Mouse (Mus musculus): ENCODE data around the gene Arhgap21. TPM values are rescaled to one million over a fixed set of nuclear protein-coding genes. Genes with fewer than 3 reads are reported as not detected.
A peak's percentile ranks its signal among the peaks of the same experiment; 100 is the strongest.
"Not testable (repeated sequence)": the region's sequence is repeated elsewhere in the genome, so short reads cannot be mapped to it uniquely, and the experiment has no call there.

The Arhgap21 gene
- polyA plus RNA-seq, 1 experiment from 2014 or later = 28.3 TPM

DNA sequence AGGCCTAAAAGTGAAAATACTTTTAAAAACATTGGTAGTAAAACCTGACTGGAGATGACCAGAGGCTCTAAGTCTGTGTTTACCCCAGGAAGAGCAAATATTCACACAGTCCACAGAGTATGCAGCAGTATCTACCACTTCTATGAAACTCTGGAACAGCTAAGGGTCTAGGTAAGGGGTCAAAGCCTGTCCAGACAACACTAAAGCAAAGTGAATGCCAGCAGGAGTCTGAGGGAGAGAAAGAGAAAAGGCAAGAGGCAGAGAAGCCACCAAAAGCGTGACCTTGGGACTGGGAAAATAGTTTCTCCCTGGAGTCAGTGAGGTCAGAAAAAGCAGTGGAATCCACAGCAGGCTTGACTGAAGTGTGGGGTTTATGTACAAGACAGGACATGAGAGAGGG is 21.6 kb downstream of the Arhgap21 start:
- H3K27ac ChIP-seq (replicated peaks) = no peak overlapping the region
- no peaks in the 10 kb centered on the region for H3K9me3 ChIP-seq (replicated peaks)
- H3K27me3 ChIP-seq (ENCODE audit: low read depth, poor library complexity, severe bottlenecking) = no peaks in the 10 kb centered on the region
- 65% methylated on average over 1 of the region's 1 CpGs for WGBS
- H3K4me1 ChIP-seq = peaks cover 45% of the 10 kb centered on the region
- H3K36me3 ChIP-seq = peaks cover 13% of the 10 kb centered on the region
- DNase-seq (ENCODE audit: low spot score) = peak; percentile 8
- H3K4me3 ChIP-seq = no peak overlapping the region

DNA sequence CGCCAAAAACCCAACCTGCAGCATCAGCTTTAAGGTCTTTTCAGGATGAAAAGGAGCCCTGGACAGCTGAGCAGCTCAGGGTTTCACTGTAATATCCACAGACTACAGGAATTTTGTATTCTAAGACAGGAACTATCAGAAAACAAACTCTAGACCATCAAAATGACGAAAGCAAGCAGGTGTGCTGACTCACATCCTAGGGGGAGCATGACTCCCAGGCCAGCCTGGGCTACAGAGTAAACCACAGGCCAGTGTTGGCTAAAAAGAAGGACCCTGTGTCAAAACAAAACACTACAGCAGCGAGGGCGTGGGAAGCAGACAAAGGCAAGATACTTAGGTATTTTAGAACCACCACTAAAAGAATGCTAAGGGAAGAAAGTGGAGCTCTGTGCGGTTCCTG is 23.1 kb downstream of the Arhgap21 start:
- peaks cover 43% of the 10 kb centered on the region for H3K4me1 ChIP-seq

DNA sequence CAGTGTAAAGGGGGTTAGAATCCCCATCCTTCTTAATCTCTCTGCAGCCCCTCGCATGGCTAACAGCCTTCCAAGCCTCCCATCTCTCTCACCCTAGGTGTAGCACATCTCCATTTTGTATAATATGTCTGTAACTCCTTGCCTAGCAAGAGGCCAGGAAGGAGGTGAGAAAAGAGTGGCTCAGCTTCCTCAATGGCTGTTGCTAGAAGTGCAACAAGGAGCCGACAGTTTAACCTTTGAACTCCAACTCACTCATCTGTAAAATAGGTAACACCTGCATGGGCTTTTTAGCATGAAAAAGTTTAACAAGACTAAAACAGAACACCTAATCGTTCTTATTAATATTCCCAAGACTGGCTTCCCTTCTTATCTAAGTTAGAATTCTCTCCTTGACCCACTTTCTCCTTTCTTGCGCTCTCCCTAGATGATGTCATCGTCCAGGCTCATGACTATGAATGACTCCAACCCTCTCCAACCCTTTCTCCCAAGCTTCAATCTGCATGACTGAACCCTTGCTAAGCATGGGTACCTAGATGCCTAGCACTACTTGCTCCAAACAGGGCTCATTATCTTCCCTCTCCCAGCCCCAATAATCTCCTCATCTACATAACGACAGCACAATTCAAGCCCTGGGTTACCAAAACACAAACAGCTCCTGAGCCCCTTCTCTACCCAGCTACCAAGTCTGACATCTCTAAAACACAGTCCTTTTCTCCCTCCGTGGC is 24.8 kb downstream of the Arhgap21 start:
- no peaks in the 10 kb centered on the region for H3K9me3 ChIP-seq (replicated peaks)
- H3K27ac ChIP-seq (replicated peaks) = peak overlapping the region; percentile 52
- peak; percentile 13 for DNase-seq (ENCODE audit: low spot score)
- H3K27me3 ChIP-seq (ENCODE audit: low read depth, poor library complexity, severe bottlenecking) = no peaks in the 10 kb centered on the region
- 19% methylated on average over 7 of the region's 7 CpGs for WGBS
- no peak overlapping the region for H3K4me3 ChIP-seq
- peaks cover 13% of the 10 kb centered on the region for H3K36me3 ChIP-seq
- peaks cover 43% of the 10 kb centered on the region for H3K4me1 ChIP-seq

More for the DNA sequence above, 23.1 kb downstream of the Arhgap21 start:
- Histone ChIP-seq H3K36me3 (peaks cover 13% of the 10 kb centered on the region), H3K4me3 (no peak overlapping the region), H3K9me3 (replicated peaks) (no peaks in the 10 kb centered on the region), H3K27me3 (ENCODE audit: low read depth, poor library complexity, severe bottlenecking) (no peaks in the 10 kb centered on the region), H3K27ac (replicated peaks) (no peak overlapping the region)
- 92% methylated on average over 5 of the region's 5 CpGs for WGBS
- DNase-seq (ENCODE audit: low spot score) = peak; percentile 6

DNA sequence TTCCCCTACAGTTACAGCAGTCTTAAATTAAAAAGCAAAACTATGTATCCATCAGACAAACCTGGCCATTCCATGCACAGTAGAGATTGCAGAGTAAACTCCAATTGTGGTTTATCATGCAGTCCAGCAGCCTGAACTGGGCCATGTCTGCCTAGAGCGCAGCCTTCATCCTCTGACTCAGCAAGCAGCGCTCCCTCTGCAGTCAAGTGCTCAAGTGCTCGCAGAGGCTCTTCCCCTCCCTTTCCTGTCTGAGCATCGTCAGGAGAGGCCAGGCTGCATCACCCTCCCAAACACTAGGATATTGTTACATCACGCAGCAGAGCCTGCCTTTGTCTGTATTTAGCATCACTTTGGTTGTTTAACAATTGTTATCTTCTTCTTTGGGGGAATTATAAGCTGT is 25.5 kb downstream of the Arhgap21 start:
- Histone ChIP-seq H3K4me3 (no peak overlapping the region), H3K9me3 (replicated peaks) (no peaks in the 10 kb centered on the region), H3K27ac (replicated peaks) (no peak overlapping the region), H3K4me1 (peaks cover 48% of the 10 kb centered on the region), H3K27me3 (ENCODE audit: low read depth, poor library complexity, severe bottlenecking) (no peaks in the 10 kb centered on the region), H3K36me3 (peaks cover 13% of the 10 kb centered on the region)
- DNase-seq (ENCODE audit: low spot score) = peak; percentile 21
- 8% methylated on average over 5 of the region's 5 CpGs for WGBS

DNA sequence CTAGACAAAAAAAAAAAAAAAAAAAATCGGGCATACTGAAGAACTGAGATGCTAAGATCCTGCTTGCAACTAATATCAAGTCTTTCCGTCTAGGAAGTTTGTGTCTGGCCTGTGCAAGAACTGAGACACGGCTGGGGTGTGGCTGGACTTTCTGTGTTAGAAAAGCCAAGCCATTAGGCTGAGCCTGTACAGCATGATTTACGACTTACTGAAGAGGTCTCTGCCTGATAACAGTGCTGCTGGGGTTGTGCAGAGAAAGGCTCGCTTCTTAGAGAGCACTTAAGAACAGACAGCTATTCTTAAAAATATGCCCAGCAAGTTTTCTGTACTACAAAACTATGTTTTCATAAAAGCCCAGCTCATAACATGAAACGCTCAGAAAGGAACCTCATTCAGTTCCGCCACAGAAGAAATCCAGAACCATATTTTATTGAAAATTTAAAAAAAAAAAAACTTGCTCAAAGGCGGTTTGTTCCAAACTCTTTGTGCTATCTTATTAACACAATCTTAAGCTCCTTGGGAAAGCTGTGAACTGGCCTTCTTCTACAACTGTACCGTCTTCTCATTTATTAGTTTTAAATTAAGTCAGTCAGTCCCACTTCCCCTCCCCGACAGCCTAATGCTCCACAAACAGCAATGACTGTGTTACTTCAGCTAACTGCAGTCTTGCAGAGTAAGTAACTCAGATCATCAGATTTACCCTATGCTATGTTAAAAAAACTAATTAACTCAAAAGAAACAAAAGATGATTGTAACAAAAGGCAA is 26.1 kb downstream of the Arhgap21 start:
- 72% methylated on average over 10 of the region's 10 CpGs for WGBS
- DNase-seq (ENCODE audit: low spot score) = peak; percentile 4
- H3K27ac ChIP-seq (replicated peaks) = no peak overlapping the region

DNA sequence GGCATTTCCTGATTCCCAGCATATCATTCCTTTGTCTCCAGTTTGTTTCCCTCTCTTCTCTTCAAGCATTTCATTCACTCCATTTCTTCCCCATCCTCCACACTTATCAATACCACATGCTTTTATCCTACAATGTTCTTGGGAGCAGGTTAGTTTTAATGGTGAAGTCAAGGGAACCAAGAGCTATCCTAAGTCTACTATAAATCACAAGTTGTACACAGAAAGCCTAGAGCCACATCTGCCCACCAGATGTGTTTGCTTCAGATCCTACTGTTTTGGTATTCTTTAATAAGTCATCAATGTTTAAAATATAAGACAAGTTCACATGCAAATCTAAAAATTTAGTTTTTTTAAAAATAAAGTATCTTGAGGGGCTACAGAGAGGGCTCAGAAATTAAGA is 27.6 kb downstream of the Arhgap21 start:
- Histone ChIP-seq H3K27ac (replicated peaks) (no peak overlapping the region), H3K9me3 (replicated peaks) (no peaks in the 10 kb centered on the region), H3K36me3 (peaks cover 10% of the 10 kb centered on the region), H3K27me3 (ENCODE audit: low read depth, poor library complexity, severe bottlenecking) (no peaks in the 10 kb centered on the region), H3K4me1 (peaks cover 52% of the 10 kb centered on the region), H3K4me3 (no peak overlapping the region)
- no peak for DNase-seq (ENCODE audit: low spot score)

More for the DNA sequence above, 26.1 kb downstream of the Arhgap21 start:
- H3K4me1 ChIP-seq = peaks cover 52% of the 10 kb centered on the region
- peaks cover 13% of the 10 kb centered on the region for H3K36me3 ChIP-seq
- H3K9me3 ChIP-seq (replicated peaks) = no peaks in the 10 kb centered on the region
- H3K27me3 ChIP-seq (ENCODE audit: low read depth, poor library complexity, severe bottlenecking) = no peaks in the 10 kb centered on the region
- H3K4me3 ChIP-seq = no peak overlapping the region

DNA sequence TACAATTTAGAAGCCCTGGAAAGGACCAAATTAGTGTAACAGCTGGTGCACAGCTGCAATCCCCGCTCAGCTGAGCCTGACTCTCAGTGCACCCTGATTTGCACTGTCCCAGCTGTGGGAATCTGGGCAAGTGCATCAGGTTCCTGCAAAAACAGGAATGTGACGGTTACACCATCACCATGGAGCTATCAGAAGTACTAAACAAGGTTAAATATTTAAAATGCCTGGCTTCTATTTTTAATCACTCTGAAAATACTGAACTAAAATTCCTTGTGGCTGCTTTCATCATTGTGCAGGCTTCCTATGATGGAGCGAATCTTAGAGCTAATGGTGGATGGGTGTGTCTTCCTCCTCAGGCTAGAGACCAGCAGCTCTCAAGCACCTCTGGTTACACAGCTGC is 29.3 kb downstream of the Arhgap21 start:
- H3K4me1 ChIP-seq = peaks cover 47% of the 10 kb centered on the region
- WGBS = 88% methylated on average over 3 of the region's 3 CpGs
- H3K36me3 ChIP-seq = no peaks in the 10 kb centered on the region; the same call in 1 of the 2 replicates
- no peak overlapping the region for H3K4me3 ChIP-seq
- no peak overlapping the region for H3K27ac ChIP-seq (replicated peaks)
- no peaks in the 10 kb centered on the region for H3K9me3 ChIP-seq (replicated peaks)
- H3K27me3 ChIP-seq (ENCODE audit: low read depth, poor library complexity, severe bottlenecking) = no peaks in the 10 kb centered on the region
- no peak for DNase-seq (ENCODE audit: low spot score)

DNA sequence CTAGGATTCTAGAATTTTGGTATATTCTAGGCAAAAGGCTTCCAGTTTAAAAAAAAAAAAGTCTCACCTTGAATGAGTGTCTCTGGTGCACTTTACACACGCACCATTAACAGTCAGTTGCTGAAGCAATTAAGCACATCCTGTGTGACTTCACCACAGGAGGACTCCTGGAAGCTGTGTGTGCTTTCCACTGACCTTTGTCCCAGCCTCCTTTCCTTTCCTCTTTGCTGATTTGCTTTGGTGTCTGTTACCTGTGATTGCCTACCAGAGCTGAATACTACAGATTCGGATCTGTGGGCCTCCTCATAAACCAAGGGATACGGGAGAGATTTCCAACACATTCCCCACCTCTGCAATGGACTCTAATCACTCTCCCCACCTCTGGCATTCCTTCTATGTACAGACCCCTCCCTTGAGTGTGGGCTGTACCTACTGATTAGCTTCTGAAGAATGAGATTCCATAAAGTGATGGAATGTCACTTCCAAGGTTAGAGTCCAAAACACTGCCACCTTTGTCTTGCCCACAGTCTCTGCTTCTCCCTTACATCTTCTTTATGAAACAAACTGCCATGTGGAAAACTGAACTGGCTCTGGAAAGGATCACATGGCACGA is 32.0 kb downstream of the Arhgap21 start:
- Histone ChIP-seq H3K27me3 (ENCODE audit: low read depth, poor library complexity, severe bottlenecking) (no peaks in the 10 kb centered on the region), H3K4me1 (peaks cover 28% of the 10 kb centered on the region), H3K9me3 (replicated peaks) (no peaks in the 10 kb centered on the region), H3K27ac (replicated peaks) (no peak overlapping the region), H3K36me3 (peaks cover 3% of the 10 kb centered on the region), H3K4me3 (no peak overlapping the region)
- WGBS = 88% methylated on average over 4 of the region's 4 CpGs
- no peak for DNase-seq (ENCODE audit: low spot score)

DNA sequence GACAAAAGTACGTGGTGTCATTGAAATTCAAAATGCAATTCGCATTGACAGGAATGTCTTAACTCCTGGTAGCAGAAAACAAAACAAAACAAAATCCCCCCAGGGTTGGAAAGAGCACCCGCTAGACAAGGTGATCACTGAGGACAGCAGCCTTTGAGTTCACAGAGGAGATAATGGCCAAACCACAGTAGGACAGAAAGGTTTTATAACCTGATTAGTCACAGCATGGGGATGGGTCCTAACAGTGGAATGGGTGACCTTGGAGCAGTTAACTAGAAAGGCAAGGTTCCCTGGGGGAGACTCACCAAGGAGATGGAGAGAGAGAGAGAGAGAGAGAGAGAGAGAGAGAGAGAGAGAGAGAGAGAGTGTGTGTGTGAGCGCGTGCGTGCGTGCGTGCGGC is 34.3 kb downstream of the Arhgap21 start:
- Histone ChIP-seq H3K4me3 (no peak overlapping the region), H3K27ac (replicated peaks) (no peak overlapping the region), H3K27me3 (ENCODE audit: low read depth, poor library complexity, severe bottlenecking) (no peaks in the 10 kb centered on the region), H3K36me3 (peaks cover 11% of the 10 kb centered on the region), H3K4me1 (peaks cover 21% of the 10 kb centered on the region), H3K9me3 (replicated peaks) (no peaks in the 10 kb centered on the region)
- 60% methylated on average over 9 of the region's 9 CpGs for WGBS
- DNase-seq (ENCODE audit: low spot score) = no peak

DNA sequence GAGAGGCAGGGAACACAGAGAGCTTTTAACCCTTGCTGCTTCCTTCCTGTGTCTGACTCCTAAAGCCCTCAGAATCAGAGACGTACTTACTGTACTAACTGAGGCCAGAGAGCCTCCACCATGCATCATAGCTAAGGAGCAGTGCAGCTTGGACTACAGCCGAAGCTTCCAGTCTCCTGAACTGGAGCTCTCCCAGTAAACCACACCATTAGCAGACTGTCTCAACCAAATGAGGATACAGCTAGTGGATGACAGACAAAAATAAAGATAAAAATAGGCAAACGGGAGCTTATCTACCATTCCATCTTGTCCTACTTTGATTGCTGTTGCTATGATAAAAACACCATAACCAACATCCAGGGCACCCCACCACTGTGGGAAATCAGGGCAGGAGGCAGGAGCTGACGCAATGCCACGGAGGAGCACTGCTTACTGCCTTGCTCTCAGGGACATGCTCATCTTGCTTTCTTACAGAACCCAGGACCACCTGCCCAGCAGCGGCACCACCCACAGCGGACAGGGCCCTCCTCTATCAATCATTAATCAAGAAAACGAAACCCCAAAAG is 35.9 kb downstream of the Arhgap21 start:
- WGBS = 94% methylated on average over 8 of the region's 8 CpGs
- Histone ChIP-seq H3K27me3 (ENCODE audit: low read depth, poor library complexity, severe bottlenecking) (no peaks in the 10 kb centered on the region), H3K27ac (replicated peaks) (no peak overlapping the region), H3K9me3 (replicated peaks) (no peaks in the 10 kb centered on the region), H3K4me1 (peaks cover 11% of the 10 kb centered on the region), H3K36me3 (peaks cover 11% of the 10 kb centered on the region), H3K4me3 (no peak overlapping the region)
- DNase-seq (ENCODE audit: low spot score) = no peak

DNA sequence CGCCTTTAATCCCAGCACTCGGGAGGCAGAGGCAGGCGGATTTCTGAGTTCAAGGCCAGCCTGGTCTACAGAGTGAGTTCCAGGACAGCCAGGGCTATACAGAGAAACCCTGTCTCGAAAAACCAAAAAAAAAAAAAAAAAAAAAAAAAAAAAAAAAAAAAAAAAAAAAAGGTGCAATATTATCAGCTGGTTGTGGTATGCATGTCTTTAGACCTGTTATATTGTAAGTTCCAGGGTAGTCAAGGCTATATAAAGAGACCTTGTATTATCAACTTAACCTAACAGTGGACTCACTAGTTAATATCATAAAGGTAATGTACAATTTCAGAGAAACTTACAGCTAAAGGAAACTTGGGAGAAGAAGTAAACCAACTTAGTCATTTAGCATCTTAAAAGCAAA is 36.9 kb downstream of the Arhgap21 start:
- WGBS = 93% methylated on average over 3 of the region's 4 CpGs
- DNase-seq (ENCODE audit: low spot score); H3K27ac ChIP-seq (replicated peaks); H3K9me3 ChIP-seq (replicated peaks); H3K27me3 ChIP-seq (ENCODE audit: low read depth, poor library complexity, severe bottlenecking); H3K4me3 ChIP-seq; H3K4me1 ChIP-seq: not testable (repeated sequence)
- peaks cover 11% of the 10 kb centered on the region; the same call in 1 of the 2 replicates for H3K36me3 ChIP-seq

DNA sequence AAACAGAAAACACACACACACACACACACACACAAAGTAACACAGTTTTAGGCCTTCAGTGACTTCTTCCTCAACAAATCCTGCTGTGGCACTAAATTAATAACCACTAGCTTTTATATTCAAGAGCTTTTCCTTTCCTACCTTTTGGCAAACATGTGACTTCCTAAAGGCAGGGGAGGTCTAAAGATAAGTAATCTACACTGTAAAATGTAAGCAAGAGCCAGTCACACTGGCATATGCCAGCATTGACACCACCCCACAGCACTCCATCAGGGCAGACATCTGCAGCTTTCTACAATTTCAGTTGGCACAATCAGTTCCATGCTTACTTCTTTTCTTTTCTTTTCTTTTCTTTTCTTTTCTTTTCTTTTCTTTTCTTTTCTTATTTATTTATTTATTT is 40.2 kb downstream of the Arhgap21 start:
- Histone ChIP-seq H3K27ac (replicated peaks) (no peak overlapping the region), H3K4me3 (no peak overlapping the region), H3K9me3 (replicated peaks) (no peaks in the 10 kb centered on the region), H3K4me1 (peaks cover 4% of the 10 kb centered on the region; the same call in 1 of the 2 replicates), H3K27me3 (ENCODE audit: low read depth, poor library complexity, severe bottlenecking) (no peaks in the 10 kb centered on the region), H3K36me3 (peaks cover 11% of the 10 kb centered on the region; the same call in 1 of the 2 replicates)
- DNase-seq (ENCODE audit: low spot score) = no peak

Data from midbrain, embryonic 10.5 days (tissue).